Mouse (Mus musculus) gastrocnemius, adult 18-20 months (tissue): ENCODE measurements at regions not wholly inside any gene's neighbourhood (a gene's known extent, or its start where the extent isn't known, plus 50 kb on each side); places are given as distances from the start of the nearest gene placed in this dataset.

Experiments used
- DNase-seq: peaks from one replicate; pipeline ENCODE4 v3.0.0; 2021; ENCODE audit warnings: low spot score

- no peak for DNase-seq
These were observed 296.9 kb upstream of the Gm21798 start for GRCm38 (mm10) chr15:64520568-64520967.

GRCm38 (mm10) chr15:64532260-64533120 lies 285.0 kb upstream of the Gm21798 start:
- DNase-seq: no peak

GRCm38 (mm10) chr15:64533169-64533795 lies 284.2 kb upstream of the Gm21798 start:
- DNase-seq: peak; percentile 52

- no peak for DNase-seq
These were observed 283.3 kb upstream of the Gm21798 start for GRCm38 (mm10) chr15:64534166-64534565.

- peak; percentile 59 for DNase-seq
These were observed 282.3 kb upstream of the Gm21798 start for GRCm38 (mm10) chr15:64535160-64535559.

GRCm38 (mm10) chr15:64541395-64541794 lies 276.1 kb upstream of the Gm21798 start:
- no peak for DNase-seq

- DNase-seq: peak; percentile 84
These were observed 275.1 kb upstream of the Gm21798 start for GRCm38 (mm10) chr15:64542250-64542901.

GRCm38 (mm10) chr15:64542908-64543307 lies 274.6 kb upstream of the Gm21798 start:
- no peak for DNase-seq

- no peak for DNase-seq
These were observed 271.5 kb upstream of the Gm21798 start for GRCm38 (mm10) chr15:64546035-64546434.

GRCm38 (mm10) chr15:64557540-64557939 lies 260.0 kb upstream of the Gm21798 start:
- DNase-seq: no peak

GRCm38 (mm10) chr15:64558220-64558619 lies 259.3 kb upstream of the Gm21798 start:
- DNase-seq: no peak

GRCm38 (mm10) chr15:64562431-64563111 lies 254.9 kb upstream of the Gm21798 start:
- no peak for DNase-seq

GRCm38 (mm10) chr15:64564703-64565102 lies 252.8 kb upstream of the Gm21798 start:
- DNase-seq: no peak

- no peak for DNase-seq
These were observed 240.5 kb upstream of the Gm21798 start for GRCm38 (mm10) chr15:64576891-64577535.

- DNase-seq: no peak
These were observed 238.5 kb upstream of the Gm21798 start for GRCm38 (mm10) chr15:64578991-64579390.

GRCm38 (mm10) chr15:64580481-64580880 lies 237.0 kb upstream of the Gm21798 start:
- DNase-seq: no peak

- DNase-seq: no peak
These were observed 236.4 kb upstream of the Gm21798 start for GRCm38 (mm10) chr15:64581046-64581445.

- DNase-seq: no peak
These were observed 233.4 kb upstream of the Gm21798 start for GRCm38 (mm10) chr15:64584129-64584528.

- DNase-seq: no peak
These were observed 230.7 kb upstream of the Gm21798 start for GRCm38 (mm10) chr15:64586776-64587175.

GRCm38 (mm10) chr15:64590092-64590881 lies 227.2 kb upstream of the Gm21798 start:
- DNase-seq: no peak
